Mouse (Mus musculus) layer of hippocampus, postnatal 10 days (tissue): ENCODE measurements around the gene Klc4. TPM values are rescaled to one million over a fixed set of nuclear protein-coding genes. Genes with fewer than 3 reads are reported as not detected.

Experiments used
- DNase-seq, 2 experiments: peaks; one replicate each; pipeline ENCODE4 v3.0.0; 2021; ENCODE audit warnings: low spot score in 2 of 2
- total RNA-seq, 2 experiments: library from RNA; stranded (reverse); gene quantifications; 2 replicates each; pipeline ENCODE4 v1.2.3; 2021

Klc4 gene
- total RNA-seq, 2 experiments from 2014 or later: 13.4 to 14.0 TPM

DNA sequence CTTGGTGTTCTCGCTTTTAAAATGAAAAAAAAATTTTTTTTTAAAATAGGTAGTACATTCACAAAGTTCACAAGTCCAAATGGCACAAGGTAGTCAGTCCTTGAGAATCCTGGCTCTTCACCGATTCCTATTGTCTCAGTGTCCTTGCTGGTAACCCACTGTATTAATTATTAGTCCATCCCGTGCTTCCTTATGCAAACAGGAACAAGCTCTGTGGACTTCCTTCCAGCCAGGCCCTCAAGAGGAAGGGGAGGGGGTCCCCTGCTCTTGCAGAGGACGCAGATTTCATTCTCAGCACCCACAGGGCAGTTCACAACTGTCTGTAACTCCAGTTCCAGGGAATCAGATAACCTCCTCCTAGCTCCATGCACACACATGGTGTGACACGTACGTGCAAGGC lies 10.2 kb upstream of the Klc4 start:
- no peak for DNase-seq

DNA sequence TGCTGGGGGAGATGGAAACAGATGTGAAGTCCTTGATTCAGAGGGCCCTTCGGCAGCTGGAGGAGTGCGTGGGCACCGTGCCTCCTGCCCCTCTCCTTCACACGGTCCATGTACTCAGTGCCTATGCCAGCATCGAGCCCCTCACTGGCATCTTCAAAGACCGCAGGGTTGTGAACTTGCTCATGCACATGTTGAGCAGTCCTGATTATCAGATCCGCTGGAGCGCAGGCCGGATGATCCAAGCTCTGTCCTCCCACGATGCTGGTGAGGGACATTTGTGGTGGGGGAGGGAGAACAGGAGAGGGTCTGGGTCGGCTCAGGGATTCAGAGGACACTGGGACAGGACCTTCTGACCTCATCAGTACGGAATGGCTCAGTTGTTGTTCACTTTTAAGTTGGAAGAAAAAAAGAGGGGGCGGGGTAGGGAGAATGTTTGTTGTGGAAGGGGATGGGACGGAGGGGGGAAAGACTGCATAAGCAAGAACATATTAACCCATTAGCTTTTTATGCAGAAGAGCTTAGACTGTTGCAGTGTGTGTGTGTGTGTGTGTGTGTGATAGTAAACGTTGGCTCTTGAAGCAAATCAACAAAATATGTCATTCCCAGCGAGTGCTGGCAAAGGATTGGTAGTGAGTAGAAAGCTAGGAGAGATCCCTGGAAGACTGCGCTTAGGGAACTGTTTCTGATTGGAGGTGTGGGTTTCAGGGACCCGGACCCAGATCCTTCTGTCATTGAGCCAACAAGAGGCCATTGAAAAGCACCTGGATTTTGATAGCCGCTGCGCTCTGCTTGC lies 6.1 kb upstream of the Klc4 start:
- DNase-seq: no peak

DNA sequence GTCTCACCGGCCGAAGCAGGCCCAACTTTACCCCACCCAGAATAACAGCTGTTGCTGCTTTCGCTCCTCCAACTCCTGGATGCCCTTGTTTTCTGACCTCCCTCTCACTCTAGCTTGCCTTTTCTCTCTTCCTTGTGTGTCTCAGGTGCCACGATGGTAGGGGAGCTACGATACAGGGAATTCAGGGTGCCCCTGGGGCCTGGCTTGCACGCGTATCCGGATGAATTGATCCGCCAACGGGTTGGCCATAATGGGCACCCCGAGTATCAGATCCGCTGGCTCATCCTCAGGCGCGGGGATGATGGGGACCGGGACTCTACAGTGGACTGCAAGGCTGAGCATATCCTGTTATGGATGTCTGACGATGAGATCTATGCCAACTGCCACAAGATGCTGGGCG lies 5.5 kb upstream of the Klc4 start:
- DNase-seq: no peak

DNA sequence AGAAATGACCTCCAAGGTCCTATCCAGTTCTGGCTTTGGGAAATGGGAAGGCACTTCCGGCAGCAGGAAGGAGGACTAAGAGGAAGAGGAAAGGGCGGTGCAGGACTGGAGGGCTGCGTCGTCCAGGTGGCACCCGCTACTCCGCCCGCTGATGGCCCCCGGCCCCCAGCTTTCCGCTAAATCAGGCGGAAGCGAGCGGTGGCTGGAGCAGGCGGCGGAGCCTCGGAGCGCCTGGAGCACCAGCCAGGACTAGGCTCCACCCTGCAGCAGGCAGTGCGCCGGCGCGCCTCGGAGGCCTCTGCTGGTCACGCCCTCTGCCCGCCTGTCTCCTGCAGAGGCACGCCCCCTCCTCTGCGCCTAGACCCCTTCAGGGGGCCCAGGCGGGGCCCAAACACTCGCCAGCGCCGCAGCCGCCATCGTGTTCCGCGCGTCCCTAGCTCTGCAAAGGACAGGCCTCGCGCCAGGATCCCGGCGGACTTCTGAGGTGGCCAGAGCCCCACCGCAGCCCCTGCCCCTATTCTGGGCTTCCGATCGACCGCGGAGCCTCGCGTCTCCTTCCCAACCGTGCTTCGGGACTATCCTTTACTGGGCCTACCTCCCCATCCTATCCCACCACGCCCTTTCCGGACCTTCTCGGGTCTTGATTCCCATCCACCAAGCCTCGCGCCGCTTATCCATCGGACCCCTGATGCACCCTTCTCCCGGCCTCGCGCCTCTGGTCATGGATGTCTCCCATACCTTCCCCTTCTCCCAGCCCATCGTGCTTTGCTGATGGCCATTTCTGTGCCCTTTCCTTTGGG lies 4.6 kb upstream of the Klc4 start, which contains the start of gene Cul7:
Gene Cul7, plus strand, starts transcription at position 106 of the 800 bp plus-strand sequence.
- DNase-seq: peak; percentile 88 to 94

DNA sequence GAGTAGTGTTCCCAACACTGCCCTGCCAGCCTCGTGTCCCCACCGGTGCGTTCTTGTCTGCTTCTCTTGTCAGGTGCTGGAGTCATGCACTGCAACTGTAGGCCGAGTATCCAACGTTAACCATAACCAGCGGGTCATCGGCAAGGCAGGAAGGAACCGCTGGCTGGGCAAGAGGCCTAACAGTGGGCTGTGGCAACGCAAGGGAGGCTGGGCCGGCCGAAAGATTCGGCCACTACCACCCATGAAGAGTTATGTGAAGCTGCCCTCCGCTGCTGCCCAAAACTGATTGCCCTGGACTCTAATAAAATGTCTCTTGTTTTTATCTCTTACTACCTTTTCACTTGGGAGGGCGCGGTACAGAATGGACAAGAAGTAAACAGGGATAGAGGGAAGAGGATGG lies 4.0 kb upstream of the Klc4 start:
- DNase-seq: peak in 1 of 2 experiments; percentile 37

DNA sequence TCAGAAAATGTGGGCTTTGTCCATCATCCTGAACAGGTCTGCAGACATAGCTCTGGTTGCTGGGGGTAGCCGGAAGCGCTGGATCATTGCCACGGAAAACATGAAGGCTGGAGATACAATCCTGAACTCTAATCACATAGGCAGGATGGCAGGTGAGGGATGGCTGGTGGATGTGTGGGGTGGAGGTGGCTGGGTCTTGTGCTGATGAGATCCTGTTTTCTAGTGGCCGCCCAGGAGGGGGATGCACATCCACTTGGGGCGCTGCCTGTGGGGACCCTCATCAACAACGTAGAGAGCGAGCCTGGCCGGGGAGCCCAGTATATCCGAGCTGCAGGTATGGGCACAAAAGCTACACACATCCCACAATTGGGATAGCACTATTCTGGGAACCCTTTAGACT lies 2.6 kb upstream of the Klc4 start:
- DNase-seq: no peak

DNA sequence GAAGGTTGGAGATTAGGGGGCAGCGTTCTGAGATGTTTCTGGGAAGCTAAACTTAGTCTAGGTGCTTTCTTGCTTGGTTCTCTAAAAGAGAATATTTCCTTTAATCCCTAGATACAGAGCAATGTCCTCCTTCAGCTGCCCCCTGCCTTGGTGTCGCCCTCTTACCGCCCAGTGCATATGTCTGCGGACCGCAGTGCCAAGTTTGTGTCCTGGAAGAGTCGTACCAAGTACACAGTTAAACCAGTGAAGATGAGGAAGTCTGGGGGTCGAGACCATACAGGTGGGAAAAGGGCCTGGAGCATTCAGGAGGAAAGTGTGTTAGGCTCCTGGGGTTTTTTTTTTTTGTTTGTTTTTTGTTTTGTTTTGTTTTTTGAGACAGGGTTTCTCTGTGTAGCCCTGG lies 1.5 kb upstream of the Klc4 start:
- no peak for DNase-seq

DNA sequence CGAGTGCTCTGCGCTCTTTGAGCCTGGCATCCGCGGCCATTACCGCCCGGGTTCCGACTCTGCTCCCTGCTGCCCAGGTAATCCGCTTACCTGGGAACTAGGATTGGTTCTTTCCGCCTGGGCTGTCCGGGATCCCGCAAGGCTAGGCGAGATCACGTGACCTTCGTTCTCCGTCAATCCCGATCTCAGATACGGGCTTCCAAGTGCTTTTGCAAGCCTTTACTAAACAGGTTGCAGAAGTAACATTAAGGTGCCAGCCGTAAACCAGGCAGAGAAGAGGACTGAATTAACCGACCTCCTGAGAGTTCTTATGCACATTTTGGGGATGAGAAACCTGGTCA lies 470 bp upstream of the Klc4 start:
- DNase-seq: no peak

DNA sequence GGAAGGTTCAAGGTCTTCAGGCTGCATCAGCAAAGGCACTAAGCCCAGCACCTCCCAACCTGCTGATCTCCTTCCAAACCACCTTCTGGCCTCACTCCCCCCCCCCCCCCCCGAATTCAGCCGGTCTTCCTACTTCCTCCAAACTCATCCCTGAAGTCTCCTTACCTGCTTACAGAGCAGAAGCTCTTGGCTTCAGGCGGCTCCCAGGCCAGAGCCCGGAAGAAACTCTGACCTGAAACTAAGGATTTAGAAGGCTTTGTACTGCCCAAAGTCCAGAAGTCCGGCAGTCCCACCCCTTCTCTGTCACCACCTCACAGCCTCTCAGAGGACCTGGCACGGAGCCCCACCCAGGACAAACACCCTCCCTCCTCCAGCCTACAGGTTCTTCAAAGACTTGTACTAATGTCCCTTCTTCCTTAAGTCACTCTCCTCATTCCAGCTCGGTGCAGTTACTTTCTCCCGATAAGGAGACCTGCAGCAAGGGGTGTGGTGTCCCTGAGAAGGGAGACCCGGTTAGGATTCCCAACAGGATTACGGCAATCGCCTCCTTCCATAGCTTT lies 826 bp downstream of the Klc4 start:
- DNase-seq: peak in 1 of 2 experiments; percentile 47

DNA sequence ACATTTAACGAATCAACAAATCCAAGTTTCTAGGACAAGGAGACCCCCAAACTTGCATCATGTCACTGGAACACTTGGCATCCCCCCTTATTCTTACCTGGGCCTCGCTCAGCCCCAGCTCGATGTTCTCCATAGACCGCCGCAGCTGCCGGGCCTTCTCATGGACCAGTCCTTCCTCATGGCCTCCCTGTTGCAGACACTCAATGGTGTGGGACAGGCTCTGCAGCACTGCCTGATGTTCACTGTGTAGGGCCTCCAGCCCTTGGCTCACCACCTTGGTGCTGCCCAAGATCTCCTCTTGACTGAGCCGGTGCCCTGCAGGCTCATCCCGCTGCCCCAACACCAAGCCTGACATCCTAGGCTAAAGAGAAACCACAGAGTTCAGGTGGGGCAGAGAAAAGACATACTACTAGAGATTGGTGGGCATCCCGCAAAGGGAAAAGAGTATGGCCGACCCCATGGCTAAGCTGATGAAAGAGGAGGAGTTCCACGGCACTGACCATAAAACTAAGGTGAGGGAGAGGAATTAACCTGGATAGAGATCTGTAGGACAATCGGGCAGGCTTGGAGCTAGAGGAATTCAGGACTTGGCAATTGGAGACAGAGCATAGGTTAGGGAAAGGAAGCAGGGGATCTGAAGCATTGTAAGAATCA lies 1.5 kb downstream of the Klc4 start:
- no peak for DNase-seq

DNA sequence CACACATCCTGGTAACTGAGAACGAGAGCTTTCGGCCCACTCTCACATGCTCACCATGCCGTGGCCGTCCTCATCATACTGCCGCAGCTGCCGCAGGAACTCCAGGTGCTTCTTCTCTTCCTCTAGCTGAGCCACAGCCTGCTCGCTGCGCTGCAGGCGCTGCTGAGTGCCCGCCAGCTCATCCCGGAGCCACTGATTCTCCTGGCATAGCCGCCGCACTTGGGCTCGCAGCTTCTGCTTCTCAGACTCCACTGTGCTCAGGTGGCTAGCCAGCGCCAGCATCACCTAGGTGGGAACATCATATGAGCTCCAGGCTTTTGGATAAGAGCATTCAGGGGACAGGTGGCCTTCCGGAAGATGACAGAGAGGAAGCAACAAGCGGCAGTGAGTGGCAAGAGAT lies 3.8 kb downstream of the Klc4 start:
- DNase-seq: no peak

DNA sequence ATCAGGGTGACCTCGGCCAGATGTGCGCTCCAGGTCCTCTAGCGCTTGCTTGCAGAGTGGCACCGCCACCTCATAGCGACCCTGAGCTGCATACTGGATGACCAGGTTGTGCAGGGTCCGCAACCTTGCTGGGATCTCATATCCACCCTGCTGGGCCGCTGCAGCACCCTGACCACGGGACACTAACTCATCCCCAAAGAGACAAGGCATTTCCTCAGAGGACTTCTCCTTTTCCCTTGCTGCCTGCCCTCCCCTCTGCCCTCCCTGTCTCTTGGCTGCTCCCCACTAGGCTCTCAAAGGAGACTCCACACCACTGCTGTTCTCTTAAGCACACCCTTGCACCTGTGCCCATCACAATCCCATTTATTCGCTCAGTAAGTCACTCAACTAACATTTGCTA lies 5.9 kb downstream of the Klc4 start:
- DNase-seq: no peak

DNA sequence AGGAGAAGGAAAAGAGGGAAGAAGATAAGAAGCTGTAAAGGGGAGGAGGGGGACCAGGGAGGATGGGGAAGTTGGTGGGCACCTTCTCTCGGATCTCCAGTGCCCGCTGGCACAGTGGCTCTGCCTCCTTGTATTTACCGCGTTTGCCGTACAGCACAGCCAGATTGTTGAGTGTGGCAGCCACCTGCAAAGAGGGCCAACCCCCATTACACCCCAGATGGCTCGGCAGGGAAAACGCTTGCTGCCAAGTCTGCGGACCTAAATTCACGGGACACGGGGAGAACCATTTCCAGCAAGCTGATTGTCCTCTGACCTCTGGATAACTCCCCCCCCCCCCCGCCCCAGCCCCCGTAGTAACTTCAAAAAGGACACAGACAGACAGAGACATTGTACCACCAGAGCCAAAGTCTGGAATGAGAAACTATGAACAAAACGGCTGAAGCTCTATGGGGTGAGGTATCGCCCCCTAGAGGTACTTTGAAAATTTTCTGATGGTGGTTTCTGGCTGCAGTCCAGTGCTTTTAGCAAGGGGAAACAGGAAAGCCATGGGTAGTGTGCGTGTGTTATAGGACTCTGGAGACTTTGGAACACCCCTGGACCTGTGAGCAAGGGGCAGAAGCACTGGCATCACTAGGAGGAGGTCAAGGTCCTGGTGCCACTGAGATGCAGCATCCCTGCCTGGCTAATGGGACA lies 8.8 kb downstream of the Klc4 start:
- peak; percentile 80 to 84 for DNase-seq

DNA sequence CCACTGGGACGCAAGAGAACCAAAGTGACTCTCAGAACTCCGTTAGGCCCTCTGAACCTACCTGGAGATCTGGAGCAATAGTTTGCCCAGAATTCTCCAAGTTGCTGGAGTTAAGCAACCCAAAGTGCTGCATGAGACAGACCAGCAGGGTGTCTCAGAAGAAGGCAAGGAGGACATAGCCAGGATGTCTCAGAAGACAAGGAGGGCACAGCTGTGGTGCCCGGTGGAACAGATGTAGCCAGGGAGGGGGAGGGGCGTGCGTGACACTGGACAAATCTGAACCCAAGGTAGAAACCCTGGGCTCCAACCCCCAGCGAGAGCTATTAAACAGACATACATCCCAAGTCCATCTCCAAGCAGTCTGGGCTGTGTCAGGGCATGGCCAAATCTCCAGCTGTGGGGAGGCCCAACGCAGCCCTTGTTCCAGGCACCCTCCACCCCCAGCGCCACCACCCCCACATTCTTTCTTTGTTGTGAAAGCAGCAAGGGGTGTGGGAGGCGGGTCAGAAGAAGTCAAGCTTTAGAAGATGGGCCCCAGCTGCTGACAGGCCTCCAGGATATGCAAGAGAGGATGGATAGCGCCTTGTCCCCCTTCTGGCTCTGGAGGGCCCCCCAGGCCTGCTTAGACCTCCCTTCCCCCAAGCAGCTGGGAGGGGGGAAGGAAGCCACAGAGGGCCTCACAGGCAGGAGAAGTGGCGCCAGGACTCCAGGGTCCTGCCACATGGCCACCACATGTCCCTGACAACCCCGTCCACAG lies 16.0 kb downstream of the Klc4 start:
- DNase-seq: no peak

DNA sequence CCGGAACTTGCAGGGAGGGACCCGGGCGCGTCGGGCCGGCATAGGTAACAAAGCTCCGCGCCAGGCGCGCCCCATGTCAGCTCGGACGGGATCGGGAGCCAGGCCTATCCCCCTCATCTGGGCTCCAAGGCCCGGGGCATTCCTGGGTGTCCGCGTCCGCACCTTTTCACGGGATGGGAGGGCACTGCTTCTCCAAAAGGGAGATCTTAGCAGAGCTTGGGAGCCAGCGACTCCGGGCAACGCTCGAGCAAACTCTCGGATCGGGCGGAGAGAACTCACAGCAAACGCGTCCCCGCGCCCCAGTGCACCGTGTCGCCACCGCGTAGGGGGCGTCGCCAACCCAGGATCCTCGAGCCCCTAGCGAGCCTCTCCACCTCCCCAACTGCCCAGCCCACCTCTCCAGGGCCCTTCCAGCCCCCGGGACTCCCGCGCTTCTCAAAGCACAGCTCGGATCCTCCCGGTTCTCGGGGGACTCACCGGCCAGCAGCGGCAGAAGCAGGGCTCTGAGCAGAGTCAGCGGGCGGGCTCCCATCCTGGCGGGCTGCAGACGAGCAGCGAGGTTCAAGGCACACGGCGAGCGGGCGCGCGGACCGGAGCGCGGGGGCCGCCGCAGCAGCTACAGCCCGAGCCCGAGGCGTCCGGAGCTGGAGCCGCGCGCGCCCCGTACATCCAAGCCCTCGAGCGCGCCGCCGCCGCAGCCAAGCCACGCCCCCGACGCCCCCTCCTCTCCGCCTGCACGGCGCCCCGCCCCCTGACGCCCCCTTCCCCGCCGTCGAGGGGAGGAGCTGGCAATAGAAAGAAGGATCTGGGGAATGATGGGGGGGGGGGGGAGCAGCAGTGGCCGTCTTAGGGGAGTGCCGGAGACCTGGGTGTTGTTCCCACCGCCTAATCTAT lies 16.8 kb downstream of the Klc4 start, which contains the start of gene Ptk7:
Gene Ptk7, minus strand, starts transcription at position 714 of the 894 bp plus-strand sequence.
- DNase-seq: peak; percentile 82 to 90

DNA sequence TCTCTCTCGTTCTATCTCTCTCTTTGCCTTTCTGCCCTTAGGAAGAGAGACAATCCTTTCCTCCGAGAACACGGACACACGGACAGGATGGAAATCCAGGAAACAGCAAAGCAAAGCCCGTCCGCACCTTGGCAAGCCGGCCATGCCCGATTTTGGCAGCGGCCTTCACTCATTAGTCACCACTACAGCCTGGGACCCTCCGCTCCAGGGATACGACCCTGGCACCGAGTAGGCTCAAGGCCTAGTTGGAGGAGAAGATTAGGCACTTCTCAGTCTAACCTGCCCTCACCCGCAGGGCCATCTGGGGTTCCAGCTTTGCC lies 17.4 kb downstream of the Klc4 start:
- peak in 1 of 2 experiments; percentile 53 for DNase-seq

DNA sequence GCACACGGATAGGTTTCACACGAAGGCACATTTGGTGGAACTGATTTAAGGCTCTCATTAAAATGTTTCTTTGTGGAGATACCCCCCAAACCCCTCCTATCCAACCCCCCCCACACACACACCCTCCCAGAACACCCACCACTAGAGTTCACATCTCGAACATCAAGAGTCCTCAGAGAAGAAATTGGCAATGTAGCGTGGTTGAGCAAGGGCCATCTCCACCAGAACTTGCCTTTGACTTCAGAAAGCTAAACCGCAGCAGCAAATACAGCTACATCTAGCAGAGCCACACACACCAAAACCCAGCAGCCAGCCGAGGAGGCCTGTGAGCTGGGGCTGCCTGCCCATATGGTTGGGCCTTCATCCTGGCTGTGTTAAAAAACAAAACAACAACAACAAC lies 18.4 kb downstream of the Klc4 start:
- DNase-seq: no peak

DNA sequence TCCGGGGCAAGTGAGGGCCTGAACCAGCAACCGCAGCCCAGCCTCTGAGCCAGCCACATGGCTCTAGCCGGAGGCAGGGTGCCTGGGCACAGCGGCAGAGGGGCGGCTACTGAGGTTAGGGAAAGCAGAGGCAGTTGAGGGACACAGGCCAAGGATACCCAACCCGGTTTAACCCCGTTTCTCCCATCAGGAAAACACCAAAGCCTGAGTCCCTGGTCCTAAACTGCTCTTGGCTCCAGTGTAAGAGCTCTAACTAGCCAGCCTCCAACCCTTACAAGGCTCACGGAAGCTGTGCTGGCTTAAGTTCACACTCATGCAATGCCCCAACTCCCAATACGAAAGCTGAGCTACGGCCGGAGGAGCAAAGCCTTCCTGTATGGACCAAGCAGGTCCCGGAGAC lies 21.2 kb downstream of the Klc4 start:
- DNase-seq: no peak

DNA sequence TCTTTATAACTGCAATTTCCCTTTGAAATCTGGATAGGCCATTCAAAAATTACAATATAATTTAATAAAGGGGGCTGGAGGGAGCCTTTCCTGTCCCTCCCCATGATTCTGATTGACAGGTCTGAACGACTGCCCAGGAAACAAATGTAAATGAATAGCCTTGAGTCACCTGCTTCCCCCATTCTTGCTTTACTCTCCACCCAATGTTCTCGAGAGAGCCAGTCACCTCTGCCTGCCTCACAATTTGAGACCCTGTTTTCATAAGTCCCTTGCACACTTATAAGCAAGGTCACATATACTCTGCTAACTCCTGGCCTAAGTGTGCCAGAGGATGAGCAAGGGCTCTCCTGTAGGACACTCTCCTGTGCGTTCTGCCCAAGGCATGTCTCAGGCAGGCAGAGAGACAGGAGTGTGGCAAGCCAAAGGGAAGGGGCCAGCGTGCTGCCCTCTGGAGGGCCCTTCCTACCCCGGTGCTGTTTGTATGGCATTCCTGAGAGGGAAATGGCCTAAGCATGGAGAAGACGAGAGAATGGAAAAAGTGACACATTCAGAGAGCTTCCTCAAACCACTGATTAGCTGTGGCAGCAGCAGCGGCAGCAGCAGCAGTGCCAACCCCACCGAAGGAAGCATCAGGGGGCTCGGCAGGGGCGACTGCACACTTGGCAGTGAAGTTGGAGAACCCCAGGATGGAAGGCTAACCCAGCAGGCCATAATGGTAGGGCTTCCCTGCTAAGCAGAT lies 21.8 kb downstream of the Klc4 start:
- DNase-seq: no peak
